Mouse (Mus musculus): ENCODE measurements around the gene Sdk1. TPM values are rescaled to one million over a fixed set of nuclear protein-coding genes. Genes with fewer than 3 reads are reported as not detected.

The Sdk1 gene
- total RNA-seq, 4 experiments from 2014 or later = 5.8 to 20.8 (median 13.6) TPM

DNA sequence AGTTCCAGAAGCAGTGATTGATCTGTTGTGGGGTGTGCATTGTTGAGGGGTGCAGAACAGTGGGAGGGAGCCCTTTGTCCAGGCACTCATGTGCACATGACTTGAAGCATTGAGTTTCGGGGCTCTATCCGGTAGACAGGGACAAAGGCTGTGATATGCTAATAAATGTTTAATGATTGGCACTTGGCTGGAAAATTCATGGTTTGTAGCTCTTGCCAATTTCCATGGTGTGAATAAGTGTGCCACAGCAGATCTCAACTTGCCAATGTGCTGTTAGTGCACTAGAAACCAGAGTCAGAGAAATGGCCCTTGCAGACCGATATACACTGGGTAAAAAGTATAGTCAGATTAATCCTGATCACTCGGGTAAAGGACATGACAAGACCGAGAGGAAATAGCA, 404.4 kb downstream of the Sdk1 start:
- DNase-seq = no peak

DNA sequence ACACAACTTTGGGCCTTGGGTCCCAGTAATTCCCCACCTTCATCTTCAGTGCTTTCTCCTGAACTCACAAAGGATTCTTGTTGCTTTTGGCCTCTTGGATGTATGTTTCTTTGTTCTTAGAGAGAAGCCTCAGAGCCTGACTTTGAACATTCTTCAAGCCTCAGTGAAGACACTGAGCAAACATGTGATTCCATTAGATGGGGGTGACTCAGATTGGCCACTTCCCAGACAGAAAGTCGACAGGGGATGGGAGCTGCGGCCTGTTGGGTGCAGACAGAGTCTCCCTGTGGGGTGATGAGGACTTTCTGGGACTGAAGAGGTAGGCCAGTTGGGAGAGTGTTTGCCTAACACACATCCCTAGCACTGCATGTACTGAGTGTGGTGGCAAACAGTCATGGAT, 405.3 kb downstream of the Sdk1 start:
- no peak for DNase-seq

DNA sequence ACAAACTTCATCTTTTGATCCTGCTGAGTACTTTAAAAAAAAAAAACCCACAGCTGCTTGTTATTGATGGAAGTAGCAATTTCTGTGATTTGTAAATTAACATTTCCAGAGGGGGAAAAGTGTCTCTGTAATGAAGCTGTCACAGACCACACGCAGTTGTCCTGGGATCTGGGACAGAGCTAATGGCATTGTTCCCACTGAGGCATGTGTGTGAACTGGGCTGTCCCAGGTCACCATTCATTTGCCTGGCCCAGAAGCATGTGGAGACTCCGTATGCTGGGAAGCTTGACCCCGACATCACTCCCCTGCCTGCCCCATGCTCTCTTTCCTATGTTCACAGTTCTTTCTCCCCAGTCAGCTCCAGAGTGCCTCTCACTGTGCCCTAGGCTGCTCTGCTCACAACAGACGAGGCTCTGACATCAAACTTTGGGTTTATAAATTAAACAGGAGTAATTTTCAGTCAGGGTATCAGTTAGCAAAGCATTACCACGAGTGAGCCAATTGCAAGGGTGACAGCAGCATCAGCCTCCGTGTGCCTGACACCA, 408.6 kb downstream of the Sdk1 start:
- no peak for DNase-seq

DNA sequence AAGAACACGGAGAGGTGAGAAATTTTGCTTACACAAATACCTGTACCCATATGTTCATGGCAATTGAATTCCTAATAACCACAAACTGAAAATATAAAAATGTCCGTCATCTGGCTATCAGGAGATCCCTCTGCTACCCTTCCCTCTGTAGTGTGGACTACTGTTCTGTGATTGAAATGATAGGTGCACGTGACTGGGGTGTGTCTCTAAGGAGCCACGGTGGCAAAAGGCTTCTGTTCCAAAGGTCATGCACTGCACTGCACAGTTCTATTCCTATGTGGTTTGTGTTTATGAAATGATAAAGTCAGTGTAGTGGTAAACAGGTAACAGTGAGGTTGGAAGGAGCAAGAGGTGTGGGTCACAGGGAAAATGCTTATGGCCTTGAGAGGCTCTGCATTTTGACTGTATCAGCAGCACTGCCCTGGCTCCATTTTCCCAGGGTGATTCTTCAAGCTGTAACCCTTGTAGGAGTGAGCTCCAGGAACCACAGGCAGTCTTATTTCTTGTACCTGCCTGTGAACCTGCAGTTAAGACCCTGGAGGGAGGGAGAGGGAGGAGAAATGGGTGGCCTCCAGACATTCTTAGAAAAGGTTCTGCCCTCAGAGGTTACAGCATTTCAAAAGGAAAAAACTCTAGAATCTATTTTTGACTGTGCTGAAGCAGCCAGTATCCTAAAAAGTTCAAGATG, 410.5 kb downstream of the Sdk1 start:
- no peak for DNase-seq

DNA sequence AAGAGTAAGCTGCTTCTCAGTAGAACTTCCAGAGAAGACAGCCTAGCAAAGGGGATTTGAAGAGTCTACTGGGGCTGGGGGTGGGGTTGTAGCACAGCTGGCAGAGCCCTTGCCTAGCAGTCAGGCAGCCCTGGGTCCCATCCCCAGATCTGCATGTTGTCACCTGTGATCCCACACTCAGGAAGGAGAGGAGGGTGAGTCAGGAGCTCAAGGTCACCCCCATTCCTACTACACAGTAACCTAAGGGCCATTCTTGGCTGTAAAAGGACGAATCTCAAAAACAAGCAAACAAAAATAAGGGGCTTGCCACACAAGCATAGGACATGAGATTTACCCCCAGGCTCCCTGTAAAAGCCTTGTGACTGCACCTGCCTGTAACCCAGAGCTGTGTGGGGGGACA, 435.1 kb downstream of the Sdk1 start:
- DNase-seq = peak; percentile 14

DNA sequence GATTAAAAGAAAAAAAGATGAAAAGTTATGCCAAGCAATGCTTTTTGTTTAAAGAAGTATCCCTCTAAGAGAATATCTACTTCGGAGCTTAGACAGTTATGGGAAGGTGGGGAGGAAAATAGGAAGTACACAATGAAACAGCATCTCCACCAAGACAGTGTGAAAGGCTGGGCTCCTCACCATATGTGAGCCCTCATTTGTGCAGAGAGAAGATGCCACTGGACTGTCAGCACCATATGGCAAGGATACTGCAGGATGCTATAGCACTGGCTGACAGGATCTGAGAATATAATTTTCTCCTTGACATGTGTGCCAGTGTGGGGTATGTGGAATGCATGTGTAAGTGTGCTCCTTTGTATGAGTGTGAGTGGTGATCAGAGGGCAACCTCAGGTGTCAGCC, 435.7 kb downstream of the Sdk1 start:
- DNase-seq = no peak

DNA sequence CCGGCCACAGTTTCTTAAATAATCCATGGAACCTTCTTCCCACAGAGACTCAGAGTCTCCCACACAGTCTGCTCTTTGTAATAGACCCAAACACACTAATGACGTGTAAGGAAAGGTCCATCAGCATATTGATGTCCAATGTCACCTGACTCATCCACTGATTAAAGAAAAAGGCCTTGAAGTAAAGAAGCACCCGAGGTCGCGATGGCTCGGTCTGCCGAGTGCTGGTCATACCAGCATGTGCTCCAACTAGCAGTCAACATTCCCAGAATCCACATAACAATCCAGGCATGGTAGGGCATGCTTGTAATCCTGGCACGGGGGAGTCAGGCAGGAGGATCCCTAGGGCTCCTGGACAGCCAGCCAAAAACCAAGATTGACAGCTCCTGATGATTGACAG, 436.6 kb downstream of the Sdk1 start:
- peak; percentile 55 for DNase-seq

DNA sequence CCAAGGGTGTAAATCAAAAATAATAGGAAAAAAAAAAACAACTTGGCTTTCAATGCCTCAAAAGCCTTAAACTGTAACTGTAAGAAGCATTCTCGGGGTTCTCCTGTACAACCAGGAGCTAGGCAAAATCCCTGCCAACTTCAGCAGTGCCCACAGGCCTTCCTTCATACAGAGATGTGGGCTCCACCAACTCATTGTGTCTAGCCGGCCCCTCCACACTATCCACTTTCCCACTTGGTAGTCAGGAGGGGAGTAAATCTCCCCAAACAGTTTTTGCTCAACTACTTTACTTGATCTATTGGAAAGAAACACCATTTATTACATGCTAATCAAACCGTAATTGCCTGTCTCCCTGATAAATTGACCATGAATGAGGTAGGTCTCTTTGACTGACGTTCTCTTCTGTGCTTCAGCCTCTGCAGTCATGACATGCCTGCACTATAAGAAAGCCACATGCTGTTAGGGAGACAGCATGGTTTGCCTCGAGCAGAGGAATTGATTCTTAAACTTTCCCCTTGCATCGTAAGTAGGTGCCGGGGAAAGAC, 445.7 kb downstream of the Sdk1 start:
- no peak for DNase-seq

DNA sequence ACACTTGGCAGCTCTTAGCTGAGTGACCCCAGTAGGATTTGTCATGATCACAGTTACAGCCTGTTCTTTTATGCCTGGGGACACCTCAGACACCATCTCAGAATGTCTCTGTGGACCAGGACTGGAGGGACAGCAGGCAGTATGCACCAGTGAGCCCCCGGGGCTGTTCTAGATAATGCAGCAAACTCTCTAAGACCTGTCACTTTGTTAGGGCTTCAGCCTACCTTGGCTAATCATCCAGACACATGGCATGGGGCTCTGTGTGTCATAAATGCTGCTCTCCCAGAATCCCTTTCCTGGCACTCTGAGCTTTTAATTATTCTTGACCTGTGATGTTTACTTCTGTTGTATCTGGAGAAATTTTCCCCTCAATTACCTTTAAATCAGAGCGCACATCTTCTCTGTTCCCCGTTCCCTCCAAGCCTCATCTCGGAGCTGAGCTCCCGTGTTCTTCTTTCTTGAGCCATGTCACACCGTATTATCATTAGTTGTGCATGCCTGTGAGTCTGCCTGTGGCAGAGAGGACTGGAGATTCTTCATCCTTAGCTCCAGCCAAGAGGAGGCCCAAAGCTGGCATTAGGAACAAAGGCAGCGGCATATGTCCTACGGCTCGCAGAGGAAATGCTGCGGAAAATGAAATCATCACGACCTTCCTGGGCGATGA, 448.3 kb downstream of the Sdk1 start:
- no peak for DNase-seq

DNA sequence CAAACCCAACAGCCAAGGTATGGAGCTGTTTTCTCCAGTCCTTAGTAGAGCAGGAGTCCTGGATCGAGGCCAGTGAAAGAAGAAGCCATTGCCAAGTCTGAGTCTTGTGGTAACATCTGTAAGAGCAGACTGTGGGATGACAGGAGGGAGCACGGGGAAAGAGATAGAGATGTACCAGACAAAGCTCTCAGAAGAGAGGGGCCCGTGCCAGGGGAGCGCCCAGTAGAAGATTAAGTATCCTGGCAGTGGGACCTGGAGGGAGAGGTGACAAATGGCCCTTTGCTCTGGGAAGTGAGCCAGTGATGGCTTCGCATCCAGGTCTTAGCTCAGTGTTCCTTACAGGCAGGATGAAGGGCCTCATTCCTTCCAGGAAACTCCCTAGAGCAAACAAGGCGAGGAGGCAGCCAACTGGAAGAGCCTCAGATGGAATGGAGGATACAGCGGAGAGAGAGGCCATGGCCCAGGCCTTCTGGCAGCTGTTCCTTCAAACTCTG, 450.2 kb downstream of the Sdk1 start:
- peak; percentile 69 for DNase-seq

DNA sequence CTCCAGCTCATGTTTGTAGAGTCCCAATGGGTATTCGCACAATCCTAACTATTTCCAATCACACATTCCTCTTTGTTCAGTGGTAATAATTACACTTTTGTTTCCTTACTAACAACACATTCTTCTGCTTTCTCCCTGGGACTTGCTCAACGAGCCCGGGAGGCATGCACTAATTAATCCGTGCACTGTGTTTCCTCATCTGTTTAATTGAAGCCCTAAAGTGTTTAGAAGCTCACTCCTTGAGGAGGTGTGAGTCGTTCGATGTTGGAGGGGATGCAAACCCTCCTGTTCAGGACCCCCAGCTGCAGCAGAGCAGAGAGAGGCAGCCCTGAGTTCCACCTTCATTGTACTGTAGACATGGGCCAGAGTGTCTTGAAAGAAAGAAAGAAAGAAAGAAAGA, 452.4 kb downstream of the Sdk1 start:
- DNase-seq = no peak

DNA sequence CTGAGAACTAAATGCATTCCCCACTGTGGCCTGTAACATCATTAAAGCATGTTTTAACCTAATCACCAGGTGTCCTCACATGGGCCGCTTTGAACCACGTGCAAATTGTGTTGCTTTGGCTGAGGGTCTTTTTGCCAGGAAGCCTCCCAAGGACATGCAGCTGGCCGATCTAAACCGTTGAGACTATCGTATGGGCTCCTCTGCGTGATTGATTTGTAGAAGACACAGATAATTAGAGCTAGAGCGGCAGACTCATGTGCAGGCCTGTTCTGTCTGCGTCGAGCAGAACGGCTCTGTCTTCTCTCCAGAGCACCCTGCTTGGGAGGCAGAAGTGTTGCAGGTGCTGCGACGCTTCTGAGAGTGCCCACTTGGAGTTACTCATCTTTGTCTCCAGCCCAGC, 453.6 kb downstream of the Sdk1 start:
- DNase-seq = no peak

DNA sequence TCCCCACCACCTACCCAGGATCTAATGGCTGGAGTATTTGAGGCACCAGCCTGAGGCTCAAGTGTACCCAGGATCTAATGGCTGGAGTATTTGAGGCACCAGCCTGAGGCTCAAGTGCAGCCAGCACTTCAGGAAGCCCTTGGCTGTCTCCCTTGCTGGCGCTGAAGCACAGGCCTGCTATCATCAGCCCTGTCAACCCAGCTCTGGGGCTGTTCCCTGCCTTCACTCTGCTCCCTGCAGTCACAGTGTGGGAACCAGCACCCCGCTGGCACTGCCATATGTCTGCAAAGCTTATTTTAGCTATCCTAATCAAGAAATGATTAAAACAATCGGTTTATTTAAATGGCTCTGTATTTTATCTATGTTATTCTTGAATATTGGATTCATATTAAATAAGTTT, 457.1 kb downstream of the Sdk1 start:
- DNase-seq = no peak

DNA sequence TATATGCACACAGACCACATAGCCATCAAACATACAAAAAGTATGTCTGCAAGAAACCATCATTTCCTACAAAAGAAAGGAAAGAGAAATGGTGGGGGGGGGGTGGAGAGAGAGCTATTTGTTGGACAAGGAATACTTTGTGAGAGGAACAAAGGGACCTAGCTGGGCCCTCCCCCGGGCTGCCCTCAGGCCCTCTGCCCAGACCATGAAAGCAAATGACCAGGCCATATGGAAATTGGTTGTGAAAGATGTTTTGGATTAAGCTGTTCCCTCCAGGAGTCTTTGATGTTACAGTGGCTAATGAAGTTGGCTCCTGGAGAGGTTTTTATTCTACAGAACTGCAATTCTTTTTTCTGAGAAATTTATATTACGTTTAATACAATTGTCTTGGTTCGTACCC, 479.5 kb downstream of the Sdk1 start:
- DNase-seq = no peak

DNA sequence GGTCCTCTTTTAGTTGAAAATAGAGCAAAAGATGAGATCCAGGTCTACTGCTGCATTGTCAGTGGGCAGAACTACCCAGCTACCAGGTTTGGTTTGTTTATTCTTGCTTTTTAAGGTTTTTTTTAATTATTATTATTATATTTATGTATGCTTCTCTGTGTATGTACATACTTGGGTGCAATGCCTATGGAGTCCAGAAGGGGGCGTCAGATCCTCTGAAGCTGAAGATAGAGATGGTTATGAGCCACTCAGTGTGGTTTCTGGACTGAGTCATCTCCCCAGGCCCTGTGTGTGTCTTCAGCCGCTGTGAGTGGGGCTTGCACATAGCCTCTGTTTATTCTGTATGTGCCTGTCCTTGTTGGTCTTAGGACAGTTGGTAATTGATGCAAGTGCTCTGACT, 486.7 kb downstream of the Sdk1 start:
- DNase-seq = peak; percentile 9

DNA sequence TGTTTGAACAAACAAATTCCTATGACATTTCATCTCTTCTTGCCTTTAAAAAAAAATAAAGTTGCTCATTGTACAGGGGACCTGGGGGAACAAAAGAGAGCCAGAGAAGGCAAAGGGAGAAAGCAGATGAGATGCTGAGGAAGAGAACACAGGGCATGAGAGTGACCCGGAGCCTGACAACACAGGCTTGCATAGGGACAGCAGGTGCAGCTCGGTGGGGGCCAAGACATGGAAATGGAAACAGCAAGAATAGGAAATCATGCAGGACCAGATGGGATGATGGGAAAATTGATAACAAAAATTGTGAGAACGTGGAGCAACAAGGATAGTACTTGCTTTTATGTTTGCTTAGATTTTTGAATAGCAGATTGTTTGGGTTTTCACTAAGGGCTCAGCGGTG, 488.7 kb downstream of the Sdk1 start:
- no peak for DNase-seq

DNA sequence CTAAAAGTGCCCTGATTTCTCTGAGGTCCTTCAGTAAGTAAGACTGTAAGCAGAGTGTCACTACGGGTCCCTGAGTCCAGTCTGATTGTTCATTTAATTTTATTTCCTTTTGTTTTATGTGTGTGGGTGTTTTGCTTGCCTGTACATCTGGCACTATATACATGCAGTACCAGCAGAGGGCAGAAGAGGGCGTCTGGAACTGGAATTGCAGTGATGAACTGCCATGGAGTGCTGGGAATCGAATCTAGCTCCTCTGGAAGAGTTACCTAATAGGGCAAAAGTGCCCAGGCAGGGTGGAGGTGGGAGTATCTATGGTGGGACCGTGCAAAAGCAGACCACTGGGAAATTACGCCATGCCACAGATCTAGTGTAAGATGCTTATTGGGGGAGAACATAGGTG, 497.4 kb downstream of the Sdk1 start:
- DNase-seq = no peak

DNA sequence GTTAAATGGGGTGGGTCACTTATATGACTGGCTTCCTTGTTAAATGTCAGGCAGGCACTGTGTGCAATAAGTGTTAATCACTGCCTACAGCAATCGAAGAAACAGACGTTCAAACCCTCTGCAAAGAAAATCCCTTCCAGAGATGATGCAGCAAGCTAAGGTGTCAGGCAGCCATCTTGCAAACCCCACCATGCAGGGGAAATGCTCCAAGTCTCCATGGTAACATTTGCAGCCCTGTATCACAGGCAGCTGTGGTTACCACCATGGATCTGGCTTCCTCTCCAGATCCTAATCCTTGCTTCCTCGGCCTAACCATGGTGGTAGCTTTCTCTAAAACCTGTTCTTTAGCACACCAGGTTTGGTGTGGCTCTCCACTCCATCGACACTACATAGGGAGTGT, 507.5 kb downstream of the Sdk1 start:
- DNase-seq = no peak

DNA sequence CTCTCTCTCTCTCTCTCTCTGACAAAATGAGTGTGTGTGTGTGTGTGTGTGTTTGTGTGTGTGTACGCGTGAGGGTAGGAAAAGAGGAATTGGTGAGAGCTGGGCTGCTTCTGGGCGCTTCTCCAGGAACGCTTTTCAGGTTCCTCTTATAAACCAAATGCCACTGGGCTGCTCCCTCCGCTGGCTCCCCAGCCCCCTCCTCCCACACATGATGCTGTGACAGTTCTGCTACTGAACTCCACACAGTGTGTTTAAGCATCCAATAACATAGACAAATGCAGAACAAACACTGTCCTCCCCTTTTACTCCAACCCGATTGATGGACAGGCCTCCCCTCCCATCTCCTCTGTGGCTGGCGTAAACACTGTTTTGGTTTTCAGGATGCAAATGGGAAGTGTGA, 513.0 kb downstream of the Sdk1 start:
- DNase-seq = no peak

DNA sequence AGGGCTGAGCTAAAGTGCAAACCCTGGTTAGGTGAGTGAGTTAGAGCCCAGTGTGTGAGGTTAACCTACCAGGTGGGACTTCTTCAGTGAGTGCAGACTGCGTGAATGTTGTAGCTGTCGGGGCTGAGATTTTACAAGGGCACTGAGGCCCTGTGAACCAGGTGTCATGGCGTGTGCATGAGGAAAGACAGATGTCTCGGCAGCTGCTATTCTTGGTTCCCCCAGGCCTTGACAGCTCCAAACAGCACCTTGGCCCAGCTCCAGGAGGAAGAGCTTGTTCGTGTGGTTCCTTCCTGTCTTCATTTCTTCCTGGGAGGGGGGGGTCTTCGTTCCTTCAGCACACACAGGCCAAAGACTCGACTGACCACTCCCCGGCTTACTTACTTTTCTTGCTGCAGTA, 517.6 kb downstream of the Sdk1 start:
- DNase-seq = no peak

DNA sequence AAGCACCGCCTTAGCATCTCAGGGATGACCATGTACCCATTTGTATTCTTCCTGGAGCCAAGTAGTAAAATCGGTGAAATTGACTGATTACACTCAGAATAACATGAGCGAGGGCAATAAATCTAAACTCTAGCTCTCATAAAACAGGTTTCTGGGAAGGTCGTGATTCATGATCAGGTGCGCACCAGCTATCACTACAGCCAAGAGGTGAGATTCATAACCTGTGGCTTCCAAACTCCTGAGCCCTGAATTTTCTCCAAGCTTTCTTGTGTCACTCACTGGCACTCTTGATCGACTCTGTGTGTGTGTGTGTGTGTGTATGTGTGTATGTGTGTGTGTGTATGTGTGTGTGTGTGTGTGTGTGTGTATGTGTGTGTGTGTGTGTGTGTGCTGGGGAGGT, 522.8 kb downstream of the Sdk1 start:
- DNase-seq = no peak

DNA sequence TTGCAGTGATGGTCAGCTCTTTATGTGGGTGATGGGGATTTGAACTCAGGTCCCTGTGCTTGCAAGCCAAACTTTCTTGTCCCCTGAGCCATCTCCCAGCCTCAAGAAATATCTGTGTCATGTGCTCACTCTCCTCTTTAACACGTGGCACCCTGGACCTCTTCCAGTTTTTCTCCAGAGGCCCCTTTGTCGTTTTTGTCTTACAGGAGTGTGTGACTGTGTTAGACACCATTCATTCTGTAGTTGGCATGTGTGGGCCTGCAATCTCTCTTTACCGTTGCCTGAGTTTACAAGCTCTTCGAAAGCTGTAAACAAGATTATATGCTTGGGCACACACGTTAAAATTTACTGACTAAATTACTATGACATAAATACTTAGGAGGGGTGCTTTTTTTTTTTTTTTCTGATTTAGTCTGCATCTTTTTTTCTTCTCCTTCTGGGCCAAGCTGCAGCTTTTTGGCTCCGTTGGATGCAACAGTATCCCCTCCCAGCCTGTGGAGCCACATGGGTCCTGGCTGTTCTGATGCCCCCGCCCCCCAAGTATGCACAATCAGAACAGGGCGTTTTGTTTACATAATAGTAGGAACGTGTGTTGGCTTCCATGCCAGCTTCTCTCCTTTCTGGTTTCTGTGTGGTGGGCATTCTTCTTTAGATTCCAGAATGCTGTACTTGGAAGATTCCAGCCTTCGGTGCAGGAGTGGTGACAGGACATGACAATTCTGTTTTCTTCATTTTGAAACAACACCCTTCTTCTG, 527.6 kb downstream of the Sdk1 start:
- DNase-seq = no peak

DNA sequence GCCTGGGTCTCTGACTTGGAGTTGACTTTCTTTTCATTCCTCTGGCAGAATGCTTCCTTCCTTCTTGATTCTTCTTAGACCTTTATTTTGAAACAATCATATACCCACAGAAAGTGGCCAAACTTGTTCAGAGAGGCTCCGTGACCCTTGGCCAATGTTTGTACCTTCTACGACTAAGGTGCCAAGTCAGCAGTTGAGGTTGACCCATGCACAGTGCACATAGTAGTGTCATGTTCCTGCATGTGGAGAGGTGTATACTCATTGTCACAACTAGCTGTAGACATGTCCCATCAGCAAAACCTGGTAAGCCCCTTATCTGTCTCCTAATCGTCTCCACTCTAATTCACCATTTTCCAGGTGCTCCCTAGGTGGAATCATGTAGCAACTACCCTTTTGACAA, 530.2 kb downstream of the Sdk1 start:
- DNase-seq = no peak
